Mouse (Mus musculus): Measurements from ENCODE around the gene Tmem136.

Tmem136 gene

GRCm38 (mm10) chr9:43108081-43108480 is 8.3 kb downstream of the Tmem136 start:
- no peak for DNase-seq (ENCODE audit: low spot score in 2 of 2)

- DNase-seq (ENCODE audit: low spot score in 2 of 2): peak in 1 of 2 experiments; percentile 35
Measured at GRCm38 (mm10) chr9:43107555-43107954, 8.8 kb downstream of the Tmem136 start.

GRCm38 (mm10) chr9:43107187-43107517 is 9.2 kb downstream of the Tmem136 start, which contains the start of gene Arhgef12:
Gene Arhgef12 (minus strand): TSS chr9:43107239.
- peak; percentile 53 to 75 for DNase-seq (ENCODE audit: low spot score in 2 of 2)

GRCm38 (mm10) chr9:43106426-43107186 is 9.8 kb downstream of the Tmem136 start:
- peak in 1 of 2 experiments; percentile 31 for DNase-seq (ENCODE audit: low spot score in 2 of 2)

GRCm38 (mm10) chr9:43105664-43106361 is 10.6 kb downstream of the Tmem136 start:
- peak; percentile 85 to 90 for DNase-seq (ENCODE audit: low spot score in 2 of 2)

- DNase-seq (ENCODE audit: low spot score in 2 of 2): peak; percentile 47 to 49
Measured at GRCm38 (mm10) chr9:43104873-43105663, 11.3 kb downstream of the Tmem136 start.

- DNase-seq (ENCODE audit: low spot score in 2 of 2): no peak
Measured at GRCm38 (mm10) chr9:43104526-43104872, 11.9 kb downstream of the Tmem136 start.

GRCm38 (mm10) chr9:43103675-43104299 is 12.6 kb downstream of the Tmem136 start:
- no peak for DNase-seq (ENCODE audit: low spot score in 2 of 2)

GRCm38 (mm10) chr9:43102931-43103330 is 13.4 kb downstream of the Tmem136 start:
- no peak for DNase-seq (ENCODE audit: low spot score in 2 of 2)

GRCm38 (mm10) chr9:43101936-43102595 is 14.3 kb downstream of the Tmem136 start:
- no peak for DNase-seq (ENCODE audit: low spot score in 2 of 2)

- no peak for DNase-seq (ENCODE audit: low spot score in 2 of 2)
Measured at GRCm38 (mm10) chr9:43098922-43099321, 17.4 kb downstream of the Tmem136 start.

- no peak for DNase-seq (ENCODE audit: low spot score in 2 of 2)
Measured at GRCm38 (mm10) chr9:43097801-43098557, 18.4 kb downstream of the Tmem136 start.

GRCm38 (mm10) chr9:43096337-43096736 is 20.0 kb downstream of the Tmem136 start:
- DNase-seq (ENCODE audit: low spot score in 2 of 2): no peak

GRCm38 (mm10) chr9:43094828-43095227 is 21.5 kb downstream of the Tmem136 start:
- DNase-seq (ENCODE audit: low spot score in 2 of 2): no peak

GRCm38 (mm10) chr9:43093803-43094202 is 22.6 kb downstream of the Tmem136 start:
- peak in 1 of 2 experiments; percentile 45 for DNase-seq (ENCODE audit: low spot score in 2 of 2)

GRCm38 (mm10) chr9:43085686-43086285 is 30.6 kb downstream of the Tmem136 start:
- DNase-seq (ENCODE audit: low spot score in 2 of 2): no peak

GRCm38 (mm10) chr9:43084496-43085362 is 31.6 kb downstream of the Tmem136 start:
- no peak for DNase-seq (ENCODE audit: low spot score in 2 of 2)

- DNase-seq (ENCODE audit: low spot score in 2 of 2): no peak
Measured at GRCm38 (mm10) chr9:43083441-43084055, 32.8 kb downstream of the Tmem136 start.

GRCm38 (mm10) chr9:43078711-43079110 is 37.7 kb downstream of the Tmem136 start:
- no peak for DNase-seq (ENCODE audit: low spot score in 2 of 2)
